Mouse (Mus musculus) C2C12 (cell line): ENCODE measurements around the gene Mark3.

ENCODE experiments used
- CTCF ChIP-seq: IDR thresholded peaks from one replicate; pipeline ENCODE4 v1.5.1; 2011; ENCODE audit not compliant: control insufficient read depth, insufficient read depth, insufficient read length
- MAX ChIP-seq: IDR thresholded peaks from one replicate; pipeline ENCODE4 v1.6.1; 2011; ENCODE audit warnings: mild to moderate bottlenecking, control low read depth
- MYOG ChIP-seq: IDR thresholded peaks from one replicate; pipeline ENCODE4 v1.6.1; 2011; ENCODE audit not compliant: control insufficient read depth, insufficient read length; ENCODE audit errors: extremely low read depth

DNA sequence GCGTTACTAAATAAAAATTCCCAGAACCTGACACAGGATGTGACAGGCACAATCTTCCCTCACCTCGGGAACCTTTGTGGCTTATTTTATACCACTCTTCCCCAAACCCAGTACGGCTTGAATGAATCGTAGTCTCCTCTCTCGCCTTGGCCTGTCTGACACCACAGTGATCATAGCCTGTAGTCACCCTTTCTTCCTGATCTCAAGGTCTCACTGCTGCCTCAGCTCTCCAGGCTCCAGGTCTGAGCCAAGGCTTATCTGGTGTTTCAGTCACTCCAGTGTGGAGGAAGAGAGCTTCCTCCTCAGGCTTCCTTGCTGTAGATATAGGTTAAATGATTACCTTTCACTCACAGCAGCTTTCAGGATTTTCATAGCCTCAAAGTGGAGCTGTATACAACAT is 25.3 kb downstream of the Mark3 start:
- TF ChIP-seq CTCF, result no peak
- no peak for TF ChIP-seq MYOG
- no peak for TF ChIP-seq MAX
